Mouse (Mus musculus): ENCODE measurements around the gene Hipk2. TPM values are rescaled to one million over a fixed set of nuclear protein-coding genes. Genes with fewer than 3 reads are reported as not detected.

Gene Hipk2
- polyA plus RNA-seq, 1 experiment: 33.9 TPM

GRCm38 (mm10) chr6:38808317-38808716 is 67.6 kb downstream of the Hipk2 start:
- Histone ChIP-seq H3K36me3 (ENCODE audit: control insufficient read depth, insufficient read depth, low read length) (no peaks in the 10 kb centered on the region), H3K27ac (ENCODE audit: control insufficient read depth, insufficient read depth, low read depth, low read length) (no peak overlapping the region), H3K4me3 (ENCODE audit: control insufficient read depth, low read depth, low read length) (no peak overlapping the region), H3K27me3 (ENCODE audit: control insufficient read depth, insufficient read depth, low read length) (no peaks in the 10 kb centered on the region), H3K4me1 (ENCODE audit: control insufficient read depth, insufficient read depth, low read length) (no peaks in the 10 kb centered on the region; the same call in 1 of the 2 replicates)
- TF ChIP-seq CTCF (IDR thresholded peaks at IDR 0.05; ENCODE audit: control insufficient read depth, insufficient read depth, insufficient replicate concordance, low read depth, low read length) (no peak), POLR2A (IDR thresholded peaks at IDR 0.05; ENCODE audit: control insufficient read depth, low read depth, low read length) (no peak)

- H3K4me1 ChIP-seq (ENCODE audit: control insufficient read depth, insufficient read depth, low read length): no peaks in the 10 kb centered on the region; the same call in 1 of the 2 replicates
- TF ChIP-seq CTCF (IDR thresholded peaks at IDR 0.05; ENCODE audit: control insufficient read depth, insufficient read depth, insufficient replicate concordance, low read depth, low read length) (no peak), POLR2A (IDR thresholded peaks at IDR 0.05; ENCODE audit: control insufficient read depth, low read depth, low read length) (no peak)
- H3K27me3 ChIP-seq (ENCODE audit: control insufficient read depth, insufficient read depth, low read length): no peaks in the 10 kb centered on the region
- no peaks in the 10 kb centered on the region for H3K36me3 ChIP-seq (ENCODE audit: control insufficient read depth, insufficient read depth, low read length)
- no peak overlapping the region for H3K27ac ChIP-seq (ENCODE audit: control insufficient read depth, insufficient read depth, low read depth, low read length)
- no peak overlapping the region for H3K4me3 ChIP-seq (ENCODE audit: control insufficient read depth, low read depth, low read length)
Observed at GRCm38 (mm10) chr6:38806963-38807445, 69.0 kb downstream of the Hipk2 start.

- H3K36me3 ChIP-seq (ENCODE audit: control insufficient read depth, insufficient read depth, low read length): no peaks in the 10 kb centered on the region
- no peak overlapping the region for H3K4me3 ChIP-seq (ENCODE audit: control insufficient read depth, low read depth, low read length)
- no peaks in the 10 kb centered on the region for H3K27me3 ChIP-seq (ENCODE audit: control insufficient read depth, insufficient read depth, low read length)
- H3K4me1 ChIP-seq (ENCODE audit: control insufficient read depth, insufficient read depth, low read length): no peaks in the 10 kb centered on the region; the same call in 1 of the 2 replicates
- TF ChIP-seq CTCF (IDR thresholded peaks at IDR 0.05; ENCODE audit: control insufficient read depth, insufficient read depth, insufficient replicate concordance, low read depth, low read length): no peak
- no peak for TF ChIP-seq POLR2A (IDR thresholded peaks at IDR 0.05; ENCODE audit: control insufficient read depth, low read depth, low read length)
- H3K27ac ChIP-seq (ENCODE audit: control insufficient read depth, insufficient read depth, low read depth, low read length): no peak overlapping the region
Observed at GRCm38 (mm10) chr6:38805612-38806011, 70.4 kb downstream of the Hipk2 start.

GRCm38 (mm10) chr6:38801252-38801651 is 74.7 kb downstream of the Hipk2 start:
- H3K27me3 ChIP-seq (ENCODE audit: control insufficient read depth, insufficient read depth, low read length): no peaks in the 10 kb centered on the region
- no peaks in the 10 kb centered on the region for H3K4me1 ChIP-seq (ENCODE audit: control insufficient read depth, insufficient read depth, low read length)
- TF ChIP-seq CTCF (IDR thresholded peaks at IDR 0.05; ENCODE audit: control insufficient read depth, insufficient read depth, insufficient replicate concordance, low read depth, low read length): no peak
- no peak for TF ChIP-seq POLR2A (IDR thresholded peaks at IDR 0.05; ENCODE audit: control insufficient read depth, low read depth, low read length)
- H3K27ac ChIP-seq (ENCODE audit: control insufficient read depth, insufficient read depth, low read depth, low read length): no peak overlapping the region
- H3K4me3 ChIP-seq (ENCODE audit: control insufficient read depth, low read depth, low read length): no peak overlapping the region
- no peaks in the 10 kb centered on the region for H3K36me3 ChIP-seq (ENCODE audit: control insufficient read depth, insufficient read depth, low read length)

GRCm38 (mm10) chr6:38797548-38797947 is 78.4 kb downstream of the Hipk2 start:
- no peak overlapping the region for H3K27ac ChIP-seq (ENCODE audit: control insufficient read depth, insufficient read depth, low read depth, low read length)
- no peaks in the 10 kb centered on the region for H3K27me3 ChIP-seq (ENCODE audit: control insufficient read depth, insufficient read depth, low read length)
- H3K36me3 ChIP-seq (ENCODE audit: control insufficient read depth, insufficient read depth, low read length): no peaks in the 10 kb centered on the region
- H3K4me1 ChIP-seq (ENCODE audit: control insufficient read depth, insufficient read depth, low read length): no peaks in the 10 kb centered on the region
- H3K4me3 ChIP-seq (ENCODE audit: control insufficient read depth, low read depth, low read length): no peak overlapping the region
- no peak for TF ChIP-seq CTCF (IDR thresholded peaks at IDR 0.05; ENCODE audit: control insufficient read depth, insufficient read depth, insufficient replicate concordance, low read depth, low read length)

- H3K36me3 ChIP-seq (ENCODE audit: control insufficient read depth, insufficient read depth, low read length): no peaks in the 10 kb centered on the region
- H3K4me1 ChIP-seq (ENCODE audit: control insufficient read depth, insufficient read depth, low read length): no peaks in the 10 kb centered on the region
- H3K27me3 ChIP-seq (ENCODE audit: control insufficient read depth, insufficient read depth, low read length): no peaks in the 10 kb centered on the region
- H3K27ac ChIP-seq (ENCODE audit: control insufficient read depth, insufficient read depth, low read depth, low read length): no peak overlapping the region
- no peak overlapping the region for H3K4me3 ChIP-seq (ENCODE audit: control insufficient read depth, low read depth, low read length)
- TF ChIP-seq CTCF (IDR thresholded peaks at IDR 0.05; ENCODE audit: control insufficient read depth, insufficient read depth, insufficient replicate concordance, low read depth, low read length) (no peak), POLR2A (IDR thresholded peaks at IDR 0.05; ENCODE audit: control insufficient read depth, low read depth, low read length) (no peak)
Observed at GRCm38 (mm10) chr6:38796993-38797392, 79.0 kb downstream of the Hipk2 start.

- no peak for TF ChIP-seq CTCF (IDR thresholded peaks at IDR 0.05; ENCODE audit: control insufficient read depth, insufficient read depth, insufficient replicate concordance, low read depth, low read length)
- no peak for TF ChIP-seq POLR2A (IDR thresholded peaks at IDR 0.05; ENCODE audit: control insufficient read depth, low read depth, low read length)
- no peak overlapping the region for H3K27ac ChIP-seq (ENCODE audit: control insufficient read depth, insufficient read depth, low read depth, low read length)
- no peaks in the 10 kb centered on the region for H3K27me3 ChIP-seq (ENCODE audit: control insufficient read depth, insufficient read depth, low read length)
- H3K36me3 ChIP-seq (ENCODE audit: control insufficient read depth, insufficient read depth, low read length): no peaks in the 10 kb centered on the region
- no peak overlapping the region for H3K4me3 ChIP-seq (ENCODE audit: control insufficient read depth, low read depth, low read length)
- H3K4me1 ChIP-seq (ENCODE audit: control insufficient read depth, insufficient read depth, low read length): no peaks in the 10 kb centered on the region
Observed at GRCm38 (mm10) chr6:38796388-38796787, 79.6 kb downstream of the Hipk2 start.

Data from testis, adult 2 months (tissue).